14 mouse cellular contexts compared by ENCODE assay signal in genomic region chr11:45154497-45154896, GRCm38 (mm10).
DNase-seq lines count a peak whose midpoint lies in the region; ATAC-seq and TF ChIP-seq lines count a peak whose summit lies in the region.
"Had no signal": no experiment of that assay in that cellular context is flagged by ENCODE, and none has a peak within 500 bp of the region (broad histone marks: within the 10 kb centered on the region; RNA-seq: fewer than 3 reads in every experiment).

No protein-coding gene starts in this region.

- no peaks in the 10 kb centered on the region for H3K36me3 ChIP-seq in kidney, postnatal 0 days (ENCODE audit: insufficient read depth, low read length)
- no peaks in the 10 kb centered on the region for H3K36me3 ChIP-seq in neural tube, embryonic 11.5 days (ENCODE audit: control insufficient read depth, insufficient read depth, low read length)
- H3K36me3 ChIP-seq in hindbrain, postnatal 0 days (ENCODE audit: insufficient read depth, low read length) = no peaks in the 10 kb centered on the region
- no peaks in the 10 kb centered on the region for H3K36me3 ChIP-seq in neural tube, embryonic 15.5 days
- H3K36me3 ChIP-seq: embryonic facial prominence, embryonic 12.5 days had no signal

- ATAC-seq in kidney, postnatal 0 days (replicated peaks; ENCODE audit: low FRiP score, low read depth) = no peak
- ATAC-seq in neural tube, embryonic 11.5 days (ENCODE audit: insufficient read depth, low FRiP score, low TSS enrichment) = 0 out of 2 replicates have a peak, but pooled peaks have one; percentile 27
- ATAC-seq in hindbrain, postnatal 0 days = no peak
- peak; percentile 74 for ATAC-seq in neural tube, embryonic 15.5 days (ENCODE audit: low FRiP score)
- ATAC-seq in activated CD4-positive, CD25-positive, alpha-beta regulatory T cell, adult 4 months = no peak
- ATAC-seq: intestine, postnatal 0 days had no signal

- no peak overlapping the region for H3K4me2 ChIP-seq in kidney, postnatal 0 days (ENCODE audit: low read length)
- no peak overlapping the region for H3K4me2 ChIP-seq in neural tube, embryonic 11.5 days (ENCODE audit: low read depth)
- H3K4me2 ChIP-seq in hindbrain, postnatal 0 days (ENCODE audit: low read depth, low read length) = no peak overlapping the region
- H3K4me2 ChIP-seq in neural tube, embryonic 15.5 days = peak overlapping the region; percentile 20; the same call in 1 of the 2 replicates
- H3K4me2 ChIP-seq: embryonic facial prominence, embryonic 12.5 days; heart, embryonic 11.5 days; liver, embryonic 11.5 days; lung, embryonic 14.5 days had no signal

- no peaks in the 10 kb centered on the region for H3K27me3 ChIP-seq in kidney, postnatal 0 days (ENCODE audit: insufficient read depth, low read length)
- H3K27me3 ChIP-seq in neural tube, embryonic 11.5 days (ENCODE audit: control insufficient read depth, insufficient read depth, low read length) = no peaks in the 10 kb centered on the region
- H3K27me3 ChIP-seq in hindbrain, postnatal 0 days (ENCODE audit: insufficient read depth, low read length) = no peaks in the 10 kb centered on the region
- no peaks in the 10 kb centered on the region for H3K27me3 ChIP-seq in neural tube, embryonic 15.5 days (replicated peaks)
- H3K27me3 ChIP-seq: embryonic facial prominence, embryonic 12.5 days had no signal

- H3K9me3 ChIP-seq in kidney, postnatal 0 days (replicated peaks; ENCODE audit: low read length) = no peaks in the 10 kb centered on the region
- no peaks in the 10 kb centered on the region for H3K9me3 ChIP-seq in neural tube, embryonic 11.5 days (ENCODE audit: control insufficient read depth, low read length)
- no peaks in the 10 kb centered on the region for H3K9me3 ChIP-seq in hindbrain, postnatal 0 days (ENCODE audit: low read length)
- H3K9me3 ChIP-seq in neural tube, embryonic 15.5 days (replicated peaks) = no peaks in the 10 kb centered on the region
- H3K9me3 ChIP-seq: embryonic facial prominence, embryonic 12.5 days had no signal

- H3K27ac ChIP-seq in kidney, postnatal 0 days = no peak overlapping the region
- H3K27ac ChIP-seq in neural tube, embryonic 11.5 days (ENCODE audit: low read depth, low read length) = 0 out of 2 replicates have a peak overlapping the region, but pooled peaks have one; percentile 30
- no peak overlapping the region for H3K27ac ChIP-seq in hindbrain, postnatal 0 days
- H3K27ac ChIP-seq in neural tube, embryonic 15.5 days (replicated peaks) = peak overlapping the region; percentile 71
- H3K27ac ChIP-seq: embryonic facial prominence, embryonic 12.5 days had no signal

- H3K9ac ChIP-seq in kidney, postnatal 0 days (ENCODE audit: low read depth, low read length) = no peak overlapping the region
- H3K9ac ChIP-seq in neural tube, embryonic 11.5 days (ENCODE audit: low read length) = no peak overlapping the region
- H3K9ac ChIP-seq in hindbrain, postnatal 0 days (replicated peaks; ENCODE audit: low read length) = no peak overlapping the region
- H3K9ac ChIP-seq in neural tube, embryonic 15.5 days (replicated peaks) = no peak overlapping the region
- H3K9ac ChIP-seq: embryonic facial prominence, embryonic 12.5 days; lung, embryonic 14.5 days had no signal

- 36% methylated on average over 8 of the region's 8 CpGs for WGBS in kidney, postnatal 0 days
- WGBS in neural tube, embryonic 11.5 days = 40% methylated on average over 8 of the region's 8 CpGs
- WGBS in hindbrain, postnatal 0 days = 40% methylated on average over 8 of the region's 8 CpGs
- 17% methylated on average over 8 of the region's 8 CpGs for WGBS in neural tube, embryonic 15.5 days

- no peaks in the 10 kb centered on the region for H3K4me1 ChIP-seq in kidney, postnatal 0 days (replicated peaks; ENCODE audit: insufficient read depth, low read length)
- no peaks in the 10 kb centered on the region for H3K4me1 ChIP-seq in neural tube, embryonic 11.5 days (ENCODE audit: control insufficient read depth, insufficient read depth, low read length)
- no peaks in the 10 kb centered on the region for H3K4me1 ChIP-seq in hindbrain, postnatal 0 days (ENCODE audit: insufficient read depth, low read length)
- H3K4me1 ChIP-seq in neural tube, embryonic 15.5 days = peaks cover 12% of the 10 kb centered on the region
- H3K4me1 ChIP-seq: embryonic facial prominence, embryonic 12.5 days had no signal

- DNase-seq in kidney, postnatal 0 days (ENCODE audit: low spot score) = peak; percentile 9
- DNase-seq in kidney, adult 18-20 months = no peak
- peak; percentile 38 for DNase-seq in neural tube, embryonic 11.5 days (ENCODE audit: low spot score)
- DNase-seq in neural tube, embryonic 10.5 days (ENCODE audit: extremely low spot score, low spot score) = no peak
- peak; percentile 56 for DNase-seq in hindbrain, postnatal 0 days (ENCODE audit: low spot score)
- DNase-seq in thymus, postnatal 14 days = no peak
- DNase-seq: heart, postnatal 36 days; lung, embryonic 14.5 days had no signal

- TF ChIP-seq CTCF in kidney, postnatal 0 days (IDR thresholded peaks at IDR 0.05; ENCODE audit: low read depth) = no peak
- no peak for TF ChIP-seq CTCF in hindbrain, postnatal 0 days (IDR thresholded peaks at IDR 0.05; ENCODE audit: low read depth)

- no peak overlapping the region for H3K4me3 ChIP-seq in kidney, postnatal 0 days (replicated peaks; ENCODE audit: low read depth, low read length)
- H3K4me3 ChIP-seq in neural tube, embryonic 11.5 days (ENCODE audit: low read depth, low read length) = no peak overlapping the region
- no peak overlapping the region for H3K4me3 ChIP-seq in hindbrain, postnatal 0 days (ENCODE audit: low read length)
- no peak overlapping the region for H3K4me3 ChIP-seq in neural tube, embryonic 15.5 days (replicated peaks)
- H3K4me3 ChIP-seq: embryonic facial prominence, embryonic 12.5 days had no signal

Comparison
In these comparisons a context has a peak if more than half of its experiments do, and no peak if none do; other contexts are left out.
1. DNase-seq: peak in kidney, postnatal 0 days (single experiment), neural tube, embryonic 11.5 days (single experiment) and hindbrain, postnatal 0 days (single experiment); none in kidney, adult 18-20 months (single experiment), neural tube, embryonic 10.5 days (single experiment) and thymus, postnatal 14 days (single experiment).
2. ATAC-seq: peak in neural tube, embryonic 11.5 days (single experiment) and neural tube, embryonic 15.5 days (single experiment); none in kidney, postnatal 0 days (single experiment), hindbrain, postnatal 0 days (single experiment) and activated CD4-positive, CD25-positive, alpha-beta regulatory T cell, adult 4 months (single experiment).
3. H3K27ac ChIP-seq: peak in neural tube, embryonic 11.5 days (single experiment) and neural tube, embryonic 15.5 days (single experiment); none in kidney, postnatal 0 days (single experiment) and hindbrain, postnatal 0 days (single experiment).